Mouse (Mus musculus): ENCODE data around the gene 4930522H14Rik. TPM values are rescaled to one million over a fixed set of nuclear protein-coding genes. Genes with fewer than 3 reads are reported as not detected.

4930522H14Rik gene
- polyA plus RNA-seq, 1 experiment from 2014 or later = not detected

- Histone ChIP-seq H3K36me3 (replicated peaks; ENCODE audit: control insufficient read depth, insufficient read depth) (no peaks in the 10 kb centered on the region), H3K4me1 (replicated peaks; ENCODE audit: control insufficient read depth, insufficient read depth, low read length) (no peaks in the 10 kb centered on the region), H3K9me3 (ENCODE audit: control insufficient read depth, low read length) (no peaks in the 10 kb centered on the region), H3K27ac (no peak overlapping the region), H3K27me3 (ENCODE audit: control insufficient read depth, insufficient read depth, low read length) (no peaks in the 10 kb centered on the region), H3K4me3 (replicated peaks; ENCODE audit: low read length) (no peak overlapping the region), H3K4me2 (replicated peaks) (no peak overlapping the region), H3K9ac (no peak overlapping the region)
- ATAC-seq (ENCODE audit: low FRiP score) (no peak), DNase-seq (ENCODE audit: low spot score) (no peak)
- 93% methylated on average over 1 of the region's 1 CpGs for WGBS
These were observed 48.4 kb downstream of the 4930522H14Rik start for GRCm38 (mm10) chr4:109482701-109483100.

GRCm38 (mm10) chr4:109481424-109481823 is 49.7 kb downstream of the 4930522H14Rik start:
- no peak for ATAC-seq (ENCODE audit: low FRiP score)
- H3K4me2 ChIP-seq (replicated peaks) = no peak overlapping the region
- no peak overlapping the region for H3K27ac ChIP-seq
- H3K9ac ChIP-seq = no peak overlapping the region
- H3K4me1 ChIP-seq (replicated peaks; ENCODE audit: control insufficient read depth, insufficient read depth, low read length) = no peaks in the 10 kb centered on the region
- H3K4me3 ChIP-seq (replicated peaks; ENCODE audit: low read length) = no peak overlapping the region
- no peak for DNase-seq (ENCODE audit: low spot score)
- H3K36me3 ChIP-seq (replicated peaks; ENCODE audit: control insufficient read depth, insufficient read depth) = no peaks in the 10 kb centered on the region
- no peaks in the 10 kb centered on the region for H3K27me3 ChIP-seq (ENCODE audit: control insufficient read depth, insufficient read depth, low read length)
- 89% methylated on average over 2 of the region's 2 CpGs for WGBS
- H3K9me3 ChIP-seq (ENCODE audit: control insufficient read depth, low read length) = no peaks in the 10 kb centered on the region

GRCm38 (mm10) chr4:109477454-109477853 is 53.6 kb downstream of the 4930522H14Rik start:
- ATAC-seq (ENCODE audit: low FRiP score) = no peak
- Histone ChIP-seq H3K4me1 (replicated peaks; ENCODE audit: control insufficient read depth, insufficient read depth, low read length) (peaks cover 8% of the 10 kb centered on the region), H3K9ac (no peak overlapping the region), H3K4me3 (replicated peaks; ENCODE audit: low read length) (no peak overlapping the region), H3K27me3 (ENCODE audit: control insufficient read depth, insufficient read depth, low read length) (peaks cover 3% of the 10 kb centered on the region; the same call in 1 of the 2 replicates), H3K9me3 (ENCODE audit: control insufficient read depth, low read length) (no peaks in the 10 kb centered on the region), H3K27ac (no peak overlapping the region), H3K36me3 (replicated peaks; ENCODE audit: control insufficient read depth, insufficient read depth) (no peaks in the 10 kb centered on the region), H3K4me2 (replicated peaks) (no peak overlapping the region)
- 96% methylated on average over 3 of the region's 3 CpGs for WGBS
- no peak for DNase-seq (ENCODE audit: low spot score)

- Histone ChIP-seq H3K4me1 (replicated peaks; ENCODE audit: control insufficient read depth, insufficient read depth, low read length) (peaks cover 8% of the 10 kb centered on the region), H3K4me3 (replicated peaks; ENCODE audit: low read length) (peak overlapping the region; percentile 99), H3K36me3 (replicated peaks; ENCODE audit: control insufficient read depth, insufficient read depth) (0 out of 2 replicates have a peak, but pooled peaks cover 3% of the 10 kb centered on the region), H3K9me3 (ENCODE audit: control insufficient read depth, low read length) (no peaks in the 10 kb centered on the region), H3K9ac (peak overlapping the region; percentile 98), H3K27ac (peak overlapping the region; percentile 97), H3K4me2 (replicated peaks) (peak overlapping the region; percentile 60), H3K27me3 (ENCODE audit: control insufficient read depth, insufficient read depth, low read length) (peaks cover 3% of the 10 kb centered on the region; the same call in 1 of the 2 replicates)
- WGBS = 0% methylated on average over 36 of the region's 39 CpGs
- DNase-seq (ENCODE audit: low spot score) (peak; percentile 90), ATAC-seq (ENCODE audit: low FRiP score) (peak; percentile 99)
These were observed 54.5 kb downstream of the 4930522H14Rik start for GRCm38 (mm10) chr4:109476554-109477014.

- Histone ChIP-seq H3K27me3 (ENCODE audit: control insufficient read depth, insufficient read depth, low read length) (peaks cover 3% of the 10 kb centered on the region; the same call in 1 of the 2 replicates), H3K4me1 (replicated peaks; ENCODE audit: control insufficient read depth, insufficient read depth, low read length) (peaks cover 8% of the 10 kb centered on the region), H3K9ac (peak overlapping the region; percentile 98), H3K9me3 (ENCODE audit: control insufficient read depth, low read length) (no peaks in the 10 kb centered on the region), H3K36me3 (replicated peaks; ENCODE audit: control insufficient read depth, insufficient read depth) (0 out of 2 replicates have a peak, but pooled peaks cover 3% of the 10 kb centered on the region), H3K4me2 (replicated peaks) (peak overlapping the region; percentile 60), H3K27ac (peak overlapping the region; percentile 97), H3K4me3 (replicated peaks; ENCODE audit: low read length) (peak overlapping the region; percentile 99)
- ATAC-seq (ENCODE audit: low FRiP score) = peak; percentile 78
- peak; percentile 52 for DNase-seq (ENCODE audit: low spot score)
- under 1% methylated on average over 58 of the region's 68 CpGs for WGBS
These were observed 55.2 kb downstream of the 4930522H14Rik start for GRCm38 (mm10) chr4:109475577-109476553.

GRCm38 (mm10) chr4:109475078-109475477 is 56.0 kb downstream of the 4930522H14Rik start:
- WGBS = 47% methylated on average over 2 of the region's 2 CpGs
- 0 out of 2 replicates have a peak, but pooled peaks cover 3% of the 10 kb centered on the region for H3K36me3 ChIP-seq (replicated peaks; ENCODE audit: control insufficient read depth, insufficient read depth)
- peak overlapping the region; percentile 60 for H3K4me2 ChIP-seq (replicated peaks)
- H3K27me3 ChIP-seq (ENCODE audit: control insufficient read depth, insufficient read depth, low read length) = peaks cover 3% of the 10 kb centered on the region; the same call in 1 of the 2 replicates
- ATAC-seq (ENCODE audit: low FRiP score) (no peak), DNase-seq (ENCODE audit: low spot score) (no peak)
- H3K4me1 ChIP-seq (replicated peaks; ENCODE audit: control insufficient read depth, insufficient read depth, low read length) = peaks cover 8% of the 10 kb centered on the region
- peak overlapping the region; percentile 99 for H3K4me3 ChIP-seq (replicated peaks; ENCODE audit: low read length)
- H3K9me3 ChIP-seq (ENCODE audit: control insufficient read depth, low read length) = no peaks in the 10 kb centered on the region
- H3K27ac ChIP-seq = no peak overlapping the region
- H3K9ac ChIP-seq = peak overlapping the region; percentile 98

GRCm38 (mm10) chr4:109472566-109472965 is 58.5 kb downstream of the 4930522H14Rik start:
- Histone ChIP-seq H3K4me2 (replicated peaks) (no peak overlapping the region), H3K9ac (no peak overlapping the region), H3K27me3 (ENCODE audit: control insufficient read depth, insufficient read depth, low read length) (peaks cover 3% of the 10 kb centered on the region; the same call in 1 of the 2 replicates), H3K4me1 (replicated peaks; ENCODE audit: control insufficient read depth, insufficient read depth, low read length) (peaks cover 8% of the 10 kb centered on the region), H3K36me3 (replicated peaks; ENCODE audit: control insufficient read depth, insufficient read depth) (0 out of 2 replicates have a peak, but pooled peaks cover 3% of the 10 kb centered on the region), H3K4me3 (replicated peaks; ENCODE audit: low read length) (no peak overlapping the region), H3K27ac (no peak overlapping the region), H3K9me3 (ENCODE audit: control insufficient read depth, low read length) (no peaks in the 10 kb centered on the region)
- whole genome bisulfite sequencing = 97% methylated on average over 3 of the region's 3 CpGs
- DNase-seq (ENCODE audit: low spot score) (no peak), ATAC-seq (ENCODE audit: low FRiP score) (no peak)

GRCm38 (mm10) chr4:109471606-109472005 is 59.5 kb downstream of the 4930522H14Rik start:
- Histone ChIP-seq H3K27me3 (ENCODE audit: control insufficient read depth, insufficient read depth, low read length) (peaks cover 3% of the 10 kb centered on the region; the same call in 1 of the 2 replicates), H3K36me3 (replicated peaks; ENCODE audit: control insufficient read depth, insufficient read depth) (0 out of 2 replicates have a peak, but pooled peaks cover 3% of the 10 kb centered on the region), H3K9me3 (ENCODE audit: control insufficient read depth, low read length) (no peaks in the 10 kb centered on the region), H3K9ac (no peak overlapping the region), H3K27ac (no peak overlapping the region), H3K4me2 (replicated peaks) (no peak overlapping the region), H3K4me3 (replicated peaks; ENCODE audit: low read length) (no peak overlapping the region), H3K4me1 (replicated peaks; ENCODE audit: control insufficient read depth, insufficient read depth, low read length) (peaks cover 8% of the 10 kb centered on the region)
- ATAC-seq (ENCODE audit: low FRiP score) (no peak), DNase-seq (ENCODE audit: low spot score) (no peak)

GRCm38 (mm10) chr4:109467687-109468086 is 63.4 kb downstream of the 4930522H14Rik start:
- no peak overlapping the region for H3K4me2 ChIP-seq (replicated peaks)
- no peaks in the 10 kb centered on the region for H3K27me3 ChIP-seq (ENCODE audit: control insufficient read depth, insufficient read depth, low read length)
- no peak for DNase-seq (ENCODE audit: low spot score)
- no peaks in the 10 kb centered on the region for H3K4me1 ChIP-seq (replicated peaks; ENCODE audit: control insufficient read depth, insufficient read depth, low read length)
- no peaks in the 10 kb centered on the region for H3K9me3 ChIP-seq (ENCODE audit: control insufficient read depth, low read length)
- H3K27ac ChIP-seq = no peak overlapping the region
- ATAC-seq (ENCODE audit: low FRiP score) = no peak
- 0 out of 2 replicates have a peak, but pooled peaks cover 3% of the 10 kb centered on the region for H3K36me3 ChIP-seq (replicated peaks; ENCODE audit: control insufficient read depth, insufficient read depth)
- no peak overlapping the region for H3K9ac ChIP-seq
- no peak overlapping the region for H3K4me3 ChIP-seq (replicated peaks; ENCODE audit: low read length)
